Mouse (Mus musculus) spleen, postnatal 4 days (tissue): Measurements from ENCODE around the gene Spred2.

Experiments used
- DNase-seq, 2 experiments: peaks; one replicate each; pipeline ENCODE4 v3.0.0; 2022; ENCODE audit warnings: low spot score in 2 of 2

Gene Spred2

DNA sequence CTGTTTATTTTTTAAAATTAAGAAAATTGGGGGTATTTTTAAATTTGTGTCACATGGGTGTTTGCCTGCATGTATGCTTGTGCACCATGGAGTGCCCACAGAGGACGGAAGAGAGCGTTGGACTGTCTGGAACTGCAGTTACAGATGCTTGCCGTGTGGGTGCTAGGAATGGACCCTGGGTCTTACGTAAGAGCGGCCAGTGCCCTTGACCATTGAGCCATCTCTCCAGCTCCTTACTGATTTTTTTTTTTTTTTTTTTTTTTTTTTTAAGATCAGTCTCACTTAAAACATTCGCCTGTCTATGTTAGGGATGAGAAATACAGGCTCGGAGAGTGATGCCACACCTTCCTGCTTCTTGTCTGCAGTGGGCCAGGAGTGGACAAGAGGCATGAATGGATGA lies 29.7 kb downstream of the Spred2 start:
- DNase-seq = no peak

DNA sequence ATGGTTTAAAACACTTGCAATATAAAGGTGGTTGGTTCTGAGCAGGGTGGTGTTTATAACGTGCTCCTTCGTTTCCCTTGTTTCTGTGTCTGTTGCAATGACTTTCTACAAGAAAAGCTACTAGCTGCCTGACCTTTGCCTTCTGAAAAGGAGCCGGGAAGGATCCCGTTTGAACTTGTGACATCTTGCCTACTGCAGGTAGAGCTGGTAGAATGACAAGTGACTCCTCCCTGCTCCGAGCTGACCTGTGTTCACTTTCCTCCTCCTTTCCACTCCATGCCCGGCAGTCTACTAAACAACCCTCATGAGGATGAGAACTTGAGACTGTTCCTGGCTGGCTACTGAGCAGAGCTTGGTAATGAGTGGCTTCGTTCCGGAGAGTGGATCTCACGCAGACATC lies 30.9 kb downstream of the Spred2 start:
- no peak for DNase-seq

- no peak for DNase-seq
Observed at GRCm38 (mm10) chr11:19955701-19956100, 31.5 kb downstream of the Spred2 start.

- DNase-seq = no peak
Observed at GRCm38 (mm10) chr11:19959006-19959405, 34.8 kb downstream of the Spred2 start.

DNA sequence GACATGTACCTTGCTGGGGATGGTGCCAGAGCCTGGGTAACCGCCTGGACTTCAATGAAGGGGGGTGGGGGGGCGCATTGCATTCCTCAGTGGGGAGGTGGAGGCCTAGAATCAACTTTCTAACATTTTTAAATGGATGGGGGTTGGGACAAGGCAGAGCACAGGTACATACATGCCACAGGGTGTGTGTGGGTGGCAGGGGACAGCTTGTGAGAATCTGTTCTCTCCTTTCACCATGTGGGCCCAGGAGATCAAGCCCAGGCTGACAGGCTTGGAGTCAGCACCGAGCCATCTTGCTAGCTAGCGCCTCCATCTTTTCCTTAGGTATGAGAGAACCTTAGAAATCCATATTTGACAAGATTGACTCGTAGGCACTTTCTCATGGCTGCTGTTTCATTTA lies 35.7 kb downstream of the Spred2 start:
- no peak for DNase-seq

- DNase-seq = no peak
Observed at GRCm38 (mm10) chr11:19960541-19960940, 36.4 kb downstream of the Spred2 start.

DNA sequence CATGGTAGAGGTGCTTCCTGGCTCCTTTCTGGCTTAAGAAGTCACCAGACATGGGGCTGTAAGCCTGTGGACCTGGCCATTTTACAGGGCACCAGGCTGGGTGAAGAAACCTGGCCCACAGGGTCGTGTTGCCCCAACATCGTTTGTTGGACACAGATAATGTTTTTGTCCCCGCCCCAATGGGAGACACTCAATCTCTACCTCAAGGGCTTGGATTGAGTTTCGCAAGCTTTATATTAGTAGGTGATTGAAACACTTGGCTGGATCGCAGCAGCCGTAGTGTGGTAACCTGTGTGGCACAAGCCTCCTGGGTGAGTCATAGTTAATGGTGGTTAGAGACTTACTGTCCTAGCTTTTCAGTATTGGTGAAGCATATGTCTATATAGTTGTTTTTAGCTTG lies 36.9 kb downstream of the Spred2 start:
- no peak for DNase-seq

DNA sequence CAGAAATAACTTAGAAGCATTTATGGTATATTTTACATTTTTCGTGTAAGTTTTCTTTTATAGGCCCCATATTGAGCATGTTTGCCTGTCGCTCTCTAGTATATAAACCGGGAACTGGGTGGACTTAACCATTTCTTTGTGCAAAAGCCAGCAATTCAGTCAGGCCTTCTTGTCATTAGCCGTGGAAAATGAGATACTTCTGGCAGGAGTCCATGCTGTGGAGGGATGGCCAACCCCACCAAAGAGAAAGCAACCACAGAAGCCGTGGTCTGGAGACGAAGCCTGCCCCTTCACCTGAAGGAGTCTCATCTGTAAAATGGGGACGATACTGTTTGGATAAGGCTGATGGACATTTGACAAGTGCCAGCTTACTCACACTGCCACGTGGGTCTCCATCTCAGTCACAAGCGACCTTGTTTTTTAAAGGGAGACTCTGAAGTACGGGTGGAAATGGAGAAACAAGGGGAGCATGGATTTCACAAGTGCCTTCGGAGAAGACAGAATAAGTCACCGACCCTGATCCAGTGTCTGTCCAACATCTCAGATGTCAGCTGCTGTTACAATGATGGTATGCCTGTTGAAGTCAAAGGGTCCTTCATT lies 37.7 kb downstream of the Spred2 start:
- no peak for DNase-seq

GRCm38 (mm10) chr11:19962796-19963195 lies 38.6 kb downstream of the Spred2 start:
- DNase-seq = no peak

GRCm38 (mm10) chr11:19963717-19964141 lies 39.6 kb downstream of the Spred2 start:
- no peak for DNase-seq

GRCm38 (mm10) chr11:19964333-19964732 lies 40.2 kb downstream of the Spred2 start:
- DNase-seq = no peak

DNA sequence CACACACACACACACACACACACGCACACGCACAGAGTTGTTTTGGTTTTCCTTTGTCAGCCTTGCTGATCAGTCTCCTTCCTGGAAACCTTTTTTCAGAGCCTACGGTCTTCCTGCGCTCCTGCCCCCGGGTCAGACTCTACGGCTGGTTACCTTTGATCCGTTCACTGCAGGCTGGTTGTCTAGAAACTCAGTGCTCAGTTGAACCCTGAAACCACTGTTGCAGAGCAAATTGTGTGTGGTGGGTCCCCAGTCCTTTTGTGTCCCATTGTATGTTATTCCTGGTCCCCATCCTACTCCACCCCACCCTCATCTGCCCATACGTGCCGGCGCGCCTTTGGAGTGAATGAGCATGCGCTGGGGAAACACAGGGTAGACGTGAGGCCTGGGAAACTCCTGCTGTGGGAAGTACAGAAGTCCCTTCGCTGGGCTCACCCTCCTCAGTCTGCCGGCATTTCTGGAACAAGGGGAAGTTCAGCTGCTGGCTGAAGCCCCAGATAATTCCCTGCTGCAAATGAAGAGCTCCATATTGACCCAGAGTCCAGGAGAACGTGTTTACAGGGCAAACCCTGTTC lies 40.9 kb downstream of the Spred2 start:
- DNase-seq = no peak

DNA sequence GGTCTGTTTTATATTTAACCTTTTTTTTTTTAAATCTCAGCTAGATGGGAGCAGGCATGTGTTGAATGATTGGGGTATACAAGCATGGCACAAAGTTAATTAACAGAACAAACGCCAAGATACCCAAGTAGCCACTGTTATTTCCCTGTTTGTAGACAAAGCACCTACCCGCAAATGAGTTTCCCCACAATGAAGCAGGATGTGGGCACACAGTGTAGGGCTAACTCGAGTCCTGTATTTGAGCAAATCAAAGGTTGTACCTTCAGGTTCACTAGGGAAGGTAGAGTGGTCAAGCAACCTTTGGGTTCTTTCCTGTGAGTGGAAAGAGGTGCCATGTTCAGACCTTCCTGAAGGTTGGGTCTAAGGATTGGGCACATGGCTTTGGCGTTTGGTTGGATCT lies 41.5 kb downstream of the Spred2 start:
- DNase-seq = no peak

- DNase-seq = no peak
Observed at GRCm38 (mm10) chr11:19966294-19966693, 42.1 kb downstream of the Spred2 start.

- no peak for DNase-seq
Observed at GRCm38 (mm10) chr11:19969584-19969983, 45.4 kb downstream of the Spred2 start.

GRCm38 (mm10) chr11:19971954-19972750 lies 48.0 kb downstream of the Spred2 start:
- no peak for DNase-seq

GRCm38 (mm10) chr11:19973032-19973790 lies 49.0 kb downstream of the Spred2 start:
- DNase-seq = no peak

GRCm38 (mm10) chr11:19976032-19976431 lies 51.9 kb downstream of the Spred2 start:
- DNase-seq = no peak

DNA sequence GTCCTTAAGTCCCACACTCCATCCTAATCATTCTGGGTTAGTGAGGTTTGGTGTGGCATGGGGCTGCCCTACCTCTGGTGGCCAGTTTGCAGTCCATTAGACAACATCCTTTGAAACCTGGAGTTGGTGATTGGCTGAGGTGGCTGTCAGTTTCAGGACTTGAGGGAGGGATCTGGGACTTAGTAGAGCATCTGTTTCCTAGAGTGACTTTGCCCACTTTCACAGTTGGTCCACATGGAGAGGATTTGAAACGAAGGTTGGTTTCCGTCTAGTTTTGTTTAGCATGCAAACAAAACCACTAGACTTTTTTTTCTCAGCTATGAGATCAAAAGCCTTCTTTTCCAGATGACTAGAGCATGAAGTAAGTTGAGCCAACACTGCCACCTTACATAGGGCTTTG lies 53.5 kb downstream of the Spred2 start:
- DNase-seq = no peak

- no peak for DNase-seq
Observed at GRCm38 (mm10) chr11:19979338-19979737, 55.2 kb downstream of the Spred2 start.

DNA sequence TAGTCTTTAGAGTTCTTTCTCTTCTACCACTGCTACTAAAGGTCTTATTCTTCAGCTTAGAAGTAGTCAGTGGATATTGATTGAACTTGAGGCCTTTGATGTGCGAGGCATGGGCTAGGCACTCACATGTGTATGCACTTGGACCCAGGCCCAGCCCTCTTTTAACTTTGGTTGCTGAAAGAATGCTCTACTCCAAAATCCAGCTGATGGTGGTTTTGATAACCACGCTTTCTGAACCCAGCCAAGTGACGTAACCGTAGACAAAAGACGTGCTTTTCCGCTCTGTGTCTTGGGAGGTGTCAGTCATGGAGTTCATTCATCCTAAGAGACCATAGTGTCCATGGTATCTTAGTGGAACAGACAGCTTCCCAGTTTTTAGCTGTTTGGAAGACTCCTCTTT lies 57.9 kb downstream of the Spred2 start:
- no peak for DNase-seq

- no peak for DNase-seq
Observed at GRCm38 (mm10) chr11:19982779-19983178, 58.6 kb downstream of the Spred2 start.
